Mouse (Mus musculus) spleen, postnatal 36 days (tissue): ENCODE data around the gene Cish.

Source experiments
- DNase-seq, 2 experiments: peaks; one replicate each; pipeline ENCODE4 v3.0.0; 2022; ENCODE audit warnings: low spot score in 2 of 2, mixed read lengths in 1 of 2

Gene Cish

DNA sequence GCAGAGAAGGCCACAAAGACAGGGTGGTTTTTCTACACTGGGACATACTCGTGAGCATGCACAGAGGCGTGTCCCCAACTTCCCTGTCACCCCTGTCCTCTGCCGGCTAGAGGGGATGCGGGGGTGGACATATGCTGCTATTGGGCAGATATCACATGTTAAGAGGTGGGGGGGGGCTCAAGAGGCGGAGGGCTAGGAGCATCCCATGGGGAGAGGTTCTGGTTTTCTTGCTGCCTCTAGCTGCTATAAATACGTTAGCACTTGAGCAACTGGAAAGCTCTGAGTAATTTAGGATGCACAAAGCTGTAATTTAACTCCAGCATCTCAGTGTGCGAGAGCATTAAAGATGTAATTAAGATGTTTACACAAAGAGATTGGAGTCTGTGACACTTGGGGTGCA is 53.5 kb downstream of the Cish start:
- DNase-seq = no peak
